Mouse (Mus musculus) pancreas, adult 10 weeks (tissue): ENCODE measurements around the gene Micu1. TPM values are rescaled to one million over a fixed set of nuclear protein-coding genes. Genes with fewer than 3 reads are reported as not detected.

Source experiments
- polyA plus RNA-seq: library from polyadenylated mRNA; stranded (reverse); fragments of 350-450 nt; fragmentation: Illumina TruSeq; extraction: RNeasy Lipid Tissue Mini Kit (QIAGEN cat#74804); gene quantifications from one replicate; pipeline ENCODE4 v1.2.3, GENCODE M21; 2015; ENCODE audit warnings: low read depth, low replicate concordance; ENCODE audit not compliant: insufficient read depth

Gene Micu1
- polyA plus RNA-seq: 9.8 TPM

DNA sequence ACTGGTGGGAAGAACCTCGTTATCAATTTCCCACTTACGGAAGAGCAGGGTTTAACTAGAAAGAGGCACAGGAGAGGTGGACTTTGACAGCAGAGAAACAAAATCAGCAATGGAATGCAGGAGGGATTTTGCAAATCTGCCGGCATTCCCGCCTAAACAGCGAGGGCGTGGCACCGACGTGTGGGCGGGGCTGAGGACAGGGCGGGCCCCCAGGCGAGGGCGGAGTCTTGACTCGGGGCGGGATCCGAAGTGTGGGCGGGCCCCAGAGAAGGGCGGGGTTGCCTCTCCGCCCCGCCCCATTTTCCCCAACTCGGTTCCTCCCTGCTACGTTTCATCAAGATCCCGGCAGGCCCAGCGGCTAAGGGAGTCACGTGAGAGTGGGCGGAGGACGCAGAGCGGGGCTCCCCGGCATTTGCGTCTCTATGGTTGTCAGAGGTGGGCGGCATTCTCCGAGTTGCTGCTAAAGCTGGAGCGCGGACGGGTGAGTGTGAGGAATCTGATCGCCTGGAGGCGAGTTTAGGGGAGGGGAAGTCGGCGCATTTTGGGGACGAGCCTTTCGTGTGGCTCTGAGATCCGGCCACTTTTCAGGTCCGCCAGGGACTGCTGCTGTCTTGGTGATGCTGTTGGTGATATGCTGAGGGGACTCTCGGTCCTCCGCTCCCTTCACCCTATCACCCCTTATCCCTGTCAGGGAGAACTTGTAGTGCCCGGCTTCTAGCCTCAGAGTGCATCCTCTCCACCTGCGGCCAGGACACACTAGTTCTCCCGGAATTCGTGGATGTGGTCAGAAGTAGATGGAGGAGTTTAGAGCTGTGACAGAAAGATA, at the start of gene Micu1:
Micu1 (plus strand) TSS at position 271 of the 826 bp plus-strand sequence.

DNA sequence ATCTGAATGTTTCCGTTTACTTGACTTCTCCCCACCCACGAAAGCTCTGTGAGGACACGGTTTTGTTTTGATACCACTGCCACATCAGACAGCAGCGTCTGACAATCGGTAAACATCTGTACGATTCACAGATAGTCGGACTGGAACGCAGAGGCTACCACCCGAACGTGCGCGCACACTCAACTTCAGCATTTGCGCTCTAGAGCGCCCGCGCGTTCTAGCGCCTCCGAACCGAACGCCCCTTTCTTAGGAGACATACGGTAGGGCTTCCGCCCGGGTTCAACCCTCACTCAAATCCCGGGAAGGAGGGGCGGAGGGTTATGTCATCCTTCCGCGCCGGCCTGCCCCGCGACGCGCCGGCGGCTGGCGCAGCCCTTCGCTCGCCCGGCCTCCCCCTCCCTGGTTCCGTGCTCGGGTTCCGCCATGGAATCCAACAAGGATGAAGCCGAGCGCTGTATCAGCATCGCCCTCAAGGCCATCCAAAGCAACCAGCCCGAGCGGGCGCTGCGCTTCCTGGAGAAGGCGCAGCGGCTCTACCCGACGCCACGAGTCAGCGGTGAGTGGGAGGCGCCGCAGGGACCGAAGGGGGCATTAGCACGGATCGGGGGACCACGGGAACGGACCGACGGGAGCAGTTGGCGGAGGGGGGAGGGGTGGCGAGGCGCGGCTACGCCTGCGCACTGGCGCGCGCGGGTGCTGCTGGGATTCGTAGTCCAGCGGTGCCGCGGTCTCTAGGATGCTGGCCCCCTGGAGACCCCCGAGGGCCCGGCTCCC, 177.2 kb downstream of the Micu1 start, which contains the start of gene Dnajb12:
Dnajb12 (plus strand) TSS at position 302 of the 774 bp plus-strand sequence.

Other genes with a start within 250 kb of the Micu1 start
- gene Gm10322, start 86.4 kb upstream of the Micu1 start, polyA plus RNA-seq: not detected
- gene Mcu, start 85.8 kb upstream of the Micu1 start, polyA plus RNA-seq: 6.1 TPM
- gene Dnajb12, start 177.1 kb downstream of the Micu1 start, polyA plus RNA-seq: 5.2 TPM
- 12.7 TPM for gene Ddit4, start 249.4 kb downstream of the Micu1 start, polyA plus RNA-seq